Mouse (Mus musculus): ENCODE data around the gene Nek7.

The Nek7 gene

DNA sequence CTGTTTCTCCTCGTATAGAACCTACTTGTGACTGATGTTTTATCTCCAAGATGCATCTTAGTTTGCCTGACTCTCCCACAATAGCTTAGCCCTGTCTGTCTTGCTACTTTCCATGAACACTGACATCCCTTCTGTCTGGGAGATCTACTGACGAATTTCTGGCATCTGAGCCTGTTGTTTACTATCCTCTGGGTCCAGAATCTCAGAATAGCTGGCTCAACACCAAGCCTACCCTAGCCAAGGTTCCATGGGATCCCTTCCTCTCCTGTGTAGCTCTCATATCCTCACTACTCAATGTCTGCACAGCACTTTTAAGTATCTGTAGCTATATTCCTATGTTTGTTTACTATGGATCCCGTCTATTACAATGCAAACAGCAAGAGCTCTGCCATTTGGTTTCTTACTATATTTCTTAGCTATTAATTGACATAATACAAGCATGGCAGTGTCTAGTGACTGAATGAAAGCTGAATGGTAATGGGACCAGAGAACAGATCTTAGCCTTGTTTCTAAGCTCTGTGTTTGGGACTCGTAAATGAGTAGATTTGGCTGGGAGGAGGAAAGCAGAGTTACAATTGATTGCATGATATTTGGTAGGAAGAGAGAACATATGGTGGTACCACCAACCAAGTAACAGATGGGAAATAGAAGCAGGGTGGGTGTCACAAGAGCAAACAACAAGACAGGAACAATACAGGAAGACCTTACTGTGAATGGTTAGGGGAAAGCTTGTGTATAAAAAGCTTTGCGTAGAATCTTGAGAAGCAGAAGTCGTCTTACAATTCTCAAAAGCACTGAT is 51.3 kb downstream of the Nek7 start:
- DNase-seq = no peak

DNA sequence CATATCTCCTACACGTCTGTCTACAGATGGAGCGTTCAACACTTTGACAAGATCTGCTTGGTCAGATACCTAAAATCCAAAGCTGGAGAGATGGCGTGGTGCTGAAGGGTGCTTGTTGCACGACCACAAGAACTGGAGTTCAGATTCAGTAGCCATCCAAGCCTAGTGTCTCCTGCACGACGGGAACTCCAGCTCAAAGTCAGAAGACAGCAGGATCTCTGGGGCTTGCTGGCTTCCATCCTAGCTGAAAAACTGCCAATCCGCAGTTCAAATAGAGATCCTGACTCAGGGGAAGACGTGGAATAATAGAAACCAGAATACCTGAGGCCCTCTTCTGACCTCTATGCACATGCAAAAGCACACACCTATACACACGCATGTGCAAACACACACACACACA is 52.0 kb downstream of the Nek7 start:
- no peak for DNase-seq

DNA sequence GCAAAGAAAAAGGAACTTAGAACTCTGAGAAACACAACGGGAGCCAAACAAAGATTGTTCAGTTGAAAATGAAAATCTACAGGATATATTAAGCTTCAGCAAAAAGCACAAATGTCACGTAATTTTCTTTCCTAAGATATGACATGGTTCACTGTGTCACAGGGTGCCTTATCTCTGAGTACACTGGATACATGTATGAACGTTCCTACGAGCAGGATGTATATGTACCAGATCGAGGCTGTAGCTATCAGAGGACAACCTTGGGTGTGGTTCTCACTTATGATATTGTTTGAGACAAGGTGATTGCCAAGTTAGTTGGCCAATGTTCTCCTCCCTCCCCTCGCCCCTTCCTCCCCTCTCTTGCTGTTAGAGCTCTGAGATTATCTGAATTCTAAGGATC is 55.3 kb downstream of the Nek7 start:
- DNase-seq = no peak

GRCm38 (mm10) chr1:138560733-138561132 is 59.2 kb downstream of the Nek7 start:
- DNase-seq = no peak

DNA sequence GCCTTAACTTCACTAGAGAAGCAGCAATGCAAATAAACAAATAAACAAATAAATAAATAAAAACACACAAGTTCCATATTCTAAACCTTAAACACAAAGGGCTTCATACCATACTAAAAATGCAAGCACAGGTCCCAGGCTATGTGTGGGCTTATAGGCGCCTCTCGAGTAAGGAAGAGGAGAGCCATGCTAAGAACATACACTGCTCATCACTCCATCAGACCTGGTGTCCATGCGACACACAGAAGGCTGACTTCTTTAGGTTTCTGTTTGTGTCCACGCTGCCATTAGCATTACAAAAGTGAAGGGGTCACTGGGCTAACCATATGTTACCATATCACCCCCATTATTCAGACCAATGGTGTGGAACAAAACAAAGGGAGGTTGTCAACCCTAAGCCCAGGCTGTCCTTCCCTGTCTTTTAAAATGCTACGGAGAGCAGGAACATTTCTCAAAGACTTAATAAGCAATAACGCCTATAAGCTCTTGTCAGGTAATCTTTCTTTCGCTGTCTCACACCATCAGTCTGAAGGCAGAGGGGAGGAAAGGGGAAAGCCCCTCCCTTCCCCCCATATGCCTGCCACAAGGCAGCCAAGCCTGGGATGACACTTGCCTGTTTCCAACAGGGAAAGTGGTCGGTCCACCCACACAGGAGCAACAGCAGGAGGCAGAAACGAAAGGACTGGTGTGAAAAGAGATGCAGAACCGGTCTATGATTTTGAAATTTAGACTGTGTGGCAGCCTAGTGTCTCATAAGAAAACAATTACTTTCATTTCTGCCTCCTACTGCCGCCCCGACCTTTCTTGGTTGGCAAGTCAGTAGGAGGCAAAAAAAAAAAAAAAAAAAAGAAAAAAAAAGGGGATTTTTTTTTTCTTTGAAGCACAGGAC is 60.5 kb downstream of the Nek7 start:
- no peak for DNase-seq

DNA sequence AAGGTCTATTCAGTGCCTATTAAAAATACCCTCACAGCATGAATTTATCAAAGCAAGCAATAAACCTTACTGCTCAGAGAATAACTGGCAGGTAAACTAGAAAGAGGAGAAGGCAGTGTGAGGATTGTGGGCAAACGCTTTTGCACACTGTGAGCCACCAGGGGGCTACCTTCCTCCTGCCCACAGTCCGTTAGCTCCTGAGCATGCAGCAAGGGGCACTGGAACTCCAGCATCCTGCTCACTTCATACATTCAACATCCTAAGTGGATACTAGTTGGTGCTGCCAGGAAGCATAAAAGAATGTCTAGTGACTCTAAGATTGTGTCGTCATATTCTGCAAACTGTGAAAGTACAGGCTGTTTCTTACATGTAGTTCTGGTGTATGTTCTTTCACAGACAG is 61.6 kb downstream of the Nek7 start:
- peak in 1 of 2 experiments; percentile 31 for DNase-seq

DNA sequence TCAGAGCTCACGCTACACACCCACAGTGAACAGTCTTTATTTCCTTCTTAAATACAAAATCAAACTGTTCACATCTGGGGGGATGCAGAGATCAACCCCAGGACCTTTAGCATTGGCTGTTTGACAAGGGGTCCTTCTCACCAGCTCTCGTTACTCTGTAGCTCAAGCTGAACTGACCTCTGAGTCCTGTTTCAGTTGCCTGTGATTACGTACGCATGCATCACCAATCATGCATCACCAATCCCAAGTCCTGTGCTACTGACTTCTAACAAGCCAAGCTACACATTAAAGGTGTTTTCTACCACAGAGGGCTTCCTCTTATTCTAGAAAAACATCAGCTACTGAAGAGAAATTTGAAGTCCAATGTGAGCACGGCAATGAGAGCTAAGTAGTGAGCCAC is 65.0 kb downstream of the Nek7 start:
- no peak for DNase-seq

DNA sequence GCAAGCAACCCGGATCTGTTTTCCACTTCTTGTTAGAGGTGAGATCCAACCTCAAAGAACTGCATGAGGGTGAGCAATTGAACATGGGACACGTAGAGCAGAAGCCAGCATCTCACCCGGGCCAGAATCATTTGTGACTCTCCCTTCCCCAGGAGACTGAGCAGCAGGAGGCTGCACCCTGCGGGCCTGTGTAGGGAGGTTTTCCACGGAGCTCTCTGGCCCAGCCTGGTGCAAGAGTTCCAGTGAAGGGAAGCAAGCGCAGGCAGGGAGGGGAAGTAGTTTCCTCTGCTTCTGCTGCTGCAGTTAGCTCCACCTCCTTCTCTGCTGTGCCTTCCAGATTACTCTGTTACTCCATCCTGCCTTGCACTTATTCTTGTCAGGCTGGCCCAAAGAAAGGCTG is 69.8 kb downstream of the Nek7 start:
- peak; percentile 41 to 44 for DNase-seq

GRCm38 (mm10) chr1:138542170-138542515 is 77.8 kb downstream of the Nek7 start:
- no peak for DNase-seq

- DNase-seq = peak in 1 of 2 experiments; percentile 19
Measured at GRCm38 (mm10) chr1:138541495-138542169, 78.3 kb downstream of the Nek7 start.

DNA sequence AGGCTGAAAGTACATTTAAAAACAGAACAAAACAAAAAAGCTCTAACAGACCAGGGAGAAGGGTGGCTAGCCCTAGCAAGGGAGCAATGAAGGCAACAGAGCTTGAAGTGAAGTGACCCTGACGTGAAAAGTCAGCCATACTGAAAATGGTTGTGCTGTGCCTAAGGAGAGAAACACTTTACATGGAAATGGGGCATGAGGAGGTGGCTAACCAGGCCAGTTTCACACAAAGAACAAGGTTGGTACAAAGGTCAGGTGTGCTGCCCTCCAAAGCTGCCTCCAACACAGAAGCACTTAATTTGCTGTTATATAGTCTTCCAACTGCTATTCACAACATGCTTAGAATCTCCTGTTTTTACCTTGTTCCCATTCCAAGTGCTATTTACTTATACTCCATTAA is 80.2 kb downstream of the Nek7 start:
- no peak for DNase-seq

GRCm38 (mm10) chr1:138538217-138538616 is 81.7 kb downstream of the Nek7 start:
- DNase-seq = no peak

DNA sequence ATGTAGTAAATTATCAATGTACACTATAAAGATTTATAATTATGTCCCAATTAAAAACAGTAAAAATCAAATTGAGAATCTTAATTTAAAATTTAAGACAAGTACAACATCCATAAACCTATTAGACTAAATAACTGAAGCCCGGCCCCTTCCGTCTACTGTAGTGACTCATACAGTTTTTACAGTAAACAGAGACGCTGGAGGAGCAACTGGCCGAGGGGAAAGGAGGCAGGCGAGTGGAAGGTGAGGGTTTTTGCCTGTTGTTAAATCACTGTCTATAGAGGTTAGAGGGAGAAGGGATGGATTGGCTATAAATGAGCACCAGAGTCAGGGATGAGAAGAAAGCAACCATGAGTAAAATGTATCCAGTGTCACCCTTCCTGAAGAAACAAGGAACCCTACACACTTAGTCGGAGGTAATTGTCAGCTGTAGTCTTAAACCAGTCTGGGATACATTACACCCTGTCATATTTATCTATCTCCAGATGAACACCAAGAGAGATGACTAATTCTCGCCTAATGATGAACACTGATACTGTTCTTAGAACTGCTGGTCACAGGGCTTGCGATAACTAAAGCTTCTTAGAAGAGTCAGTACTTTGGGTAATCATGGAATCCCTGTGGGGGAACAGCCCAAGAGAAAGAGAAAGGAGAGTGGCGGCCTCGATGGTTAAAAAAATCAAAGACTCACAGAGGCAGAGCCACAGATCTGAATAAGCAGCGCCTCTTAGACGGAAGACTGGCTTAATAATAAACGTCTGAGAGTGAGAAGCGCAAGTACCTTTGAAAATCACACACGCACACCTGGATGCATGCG is 84.0 kb downstream of the Nek7 start:
- no peak for DNase-seq

DNA sequence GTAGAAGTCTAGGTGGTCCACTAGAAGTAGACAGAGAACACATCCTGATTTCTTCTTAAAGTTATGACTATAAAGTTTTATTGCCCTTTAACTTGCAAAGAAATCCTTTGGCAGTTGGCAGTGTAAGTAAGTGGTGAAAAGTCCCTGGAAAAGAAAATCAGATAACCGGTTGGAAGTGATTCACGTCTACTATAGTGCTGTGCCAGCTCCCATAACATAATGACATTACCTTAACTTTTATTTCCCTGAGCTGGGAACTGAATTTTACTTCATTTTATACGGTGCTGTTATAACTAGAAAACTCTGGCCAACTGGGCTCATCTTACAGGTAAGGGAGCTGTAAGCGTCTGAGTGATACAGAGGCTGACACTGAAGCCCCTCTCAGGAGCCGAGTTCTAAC is 89.3 kb downstream of the Nek7 start:
- DNase-seq = no peak

DNA sequence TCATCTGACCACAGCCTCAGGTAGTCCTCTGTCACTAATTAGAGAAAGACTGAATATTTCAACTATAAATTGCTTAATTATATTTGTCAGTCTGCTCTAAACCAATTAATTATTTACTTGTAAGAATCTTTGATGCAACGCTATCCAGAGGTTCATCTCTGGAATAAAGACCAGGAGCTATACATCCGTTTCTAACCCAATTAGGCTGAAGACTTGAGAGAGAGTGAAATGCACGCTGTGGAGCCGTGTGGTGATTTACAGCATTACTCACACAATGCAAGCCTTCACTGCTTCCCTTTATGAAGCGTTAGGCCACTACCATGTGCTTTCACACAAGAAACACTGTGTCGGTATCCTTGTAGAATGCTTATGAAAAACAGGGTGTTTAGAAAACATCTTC is 96.0 kb downstream of the Nek7 start:
- no peak for DNase-seq

DNA sequence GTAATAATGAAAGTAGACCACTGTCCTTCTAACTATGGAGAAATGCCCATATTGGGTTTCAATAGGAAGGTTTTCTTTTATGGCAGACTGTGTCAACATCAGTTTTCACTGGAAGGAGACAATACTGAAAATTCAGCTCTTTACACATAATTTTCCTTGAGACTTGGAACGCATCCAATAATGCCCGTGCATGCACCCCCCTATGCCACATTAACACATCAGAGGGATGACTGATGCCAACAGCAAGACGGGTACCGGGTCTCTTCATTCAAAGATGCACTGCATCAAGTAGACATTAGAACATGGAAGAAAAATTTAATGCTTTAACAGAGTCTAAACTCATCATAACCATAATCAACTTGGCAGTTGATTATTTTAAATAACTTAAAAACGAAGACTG is 101.7 kb downstream of the Nek7 start:
- no peak for DNase-seq

- DNase-seq = peak in 1 of 2 experiments; percentile 21
Measured at GRCm38 (mm10) chr1:138517360-138518099, 102.4 kb downstream of the Nek7 start.

DNA sequence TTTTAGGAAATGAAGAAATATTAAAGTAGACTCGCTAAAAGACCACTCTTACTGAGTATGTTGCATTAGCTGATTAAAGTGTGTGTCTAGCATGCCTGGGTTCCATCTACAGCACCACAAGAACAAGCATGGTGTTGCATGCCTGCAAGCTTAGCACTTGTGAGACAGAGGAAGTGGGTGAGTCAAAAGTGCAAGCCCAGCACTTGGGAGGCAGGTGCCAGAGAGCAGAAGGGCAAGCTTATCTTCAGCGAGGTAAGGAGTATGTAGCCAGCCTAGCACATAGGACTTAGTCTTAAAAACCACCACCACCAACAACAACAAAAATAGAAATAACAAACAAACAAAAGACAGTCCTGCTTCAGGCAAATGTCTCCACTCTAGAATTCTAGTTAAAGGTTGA is 103.0 kb downstream of the Nek7 start:
- DNase-seq = no peak

DNA sequence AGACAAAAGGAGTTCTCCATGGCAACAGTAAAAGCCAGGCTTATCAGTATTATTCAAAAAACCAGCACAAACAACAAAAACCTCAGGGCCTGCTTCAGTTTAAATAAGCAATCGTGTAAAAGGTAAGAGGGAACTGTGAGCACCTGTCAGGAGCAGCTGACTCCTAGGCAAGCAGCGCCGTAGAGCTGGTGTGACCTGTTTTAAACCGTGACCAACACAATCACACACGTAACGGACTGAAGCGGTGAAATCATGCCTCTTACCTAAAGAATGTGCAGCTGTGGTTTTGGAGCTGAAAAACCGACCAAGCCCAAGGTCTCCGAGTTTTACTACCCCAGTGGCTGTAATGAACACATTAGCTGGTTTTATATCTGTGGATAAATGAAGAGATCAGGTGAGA is 104.6 kb downstream of the Nek7 start:
- peak in 1 of 2 experiments; percentile 28 for DNase-seq

- no peak for DNase-seq
Measured at GRCm38 (mm10) chr1:138513982-138514381, 106.0 kb downstream of the Nek7 start.

- peak in 1 of 2 experiments; percentile 19 for DNase-seq
Measured at GRCm38 (mm10) chr1:138510566-138510965, 109.4 kb downstream of the Nek7 start.
